Mouse (Mus musculus): Measurements from ENCODE around the gene Zfp839.

The Zfp839 gene

GRCm38 (mm10) chr12:110850010-110850928 is at the start of gene Zfp839:
TSS of gene Zfp839 (plus strand) at chr12:110850253.
- peak; percentile 86 for DNase-seq (ENCODE audit: low spot score)

- no peak for DNase-seq (ENCODE audit: low spot score)
Measured at GRCm38 (mm10) chr12:110801876-110802464, 48.1 kb upstream of the Zfp839 start.

GRCm38 (mm10) chr12:110802674-110803297 is 47.3 kb upstream of the Zfp839 start:
- no peak for DNase-seq (ENCODE audit: low spot score)

GRCm38 (mm10) chr12:110804261-110804660 is 45.8 kb upstream of the Zfp839 start:
- no peak for DNase-seq (ENCODE audit: low spot score)

GRCm38 (mm10) chr12:110806301-110806970 is 43.6 kb upstream of the Zfp839 start:
- DNase-seq (ENCODE audit: low spot score) = no peak

- no peak for DNase-seq (ENCODE audit: low spot score)
Measured at GRCm38 (mm10) chr12:110808430-110808829, 41.6 kb upstream of the Zfp839 start.

- DNase-seq (ENCODE audit: low spot score) = no peak
Measured at GRCm38 (mm10) chr12:110808848-110809247, 41.2 kb upstream of the Zfp839 start.

GRCm38 (mm10) chr12:110813132-110813531 is 36.9 kb upstream of the Zfp839 start:
- DNase-seq (ENCODE audit: low spot score) = no peak

- DNase-seq (ENCODE audit: low spot score) = no peak
Measured at GRCm38 (mm10) chr12:110813624-110814023, 36.4 kb upstream of the Zfp839 start.

GRCm38 (mm10) chr12:110814924-110815323 is 35.1 kb upstream of the Zfp839 start:
- no peak for DNase-seq (ENCODE audit: low spot score)

GRCm38 (mm10) chr12:110816833-110817232 is 33.2 kb upstream of the Zfp839 start:
- no peak for DNase-seq (ENCODE audit: low spot score)

GRCm38 (mm10) chr12:110819367-110819766 is 30.7 kb upstream of the Zfp839 start:
- DNase-seq (ENCODE audit: low spot score) = no peak

GRCm38 (mm10) chr12:110821787-110822186 is 28.3 kb upstream of the Zfp839 start:
- no peak for DNase-seq (ENCODE audit: low spot score)

GRCm38 (mm10) chr12:110822366-110822765 is 27.7 kb upstream of the Zfp839 start:
- no peak for DNase-seq (ENCODE audit: low spot score)

- DNase-seq (ENCODE audit: low spot score) = no peak
Measured at GRCm38 (mm10) chr12:110828908-110829307, 21.1 kb upstream of the Zfp839 start.

GRCm38 (mm10) chr12:110830293-110831024 is 19.6 kb upstream of the Zfp839 start:
- no peak for DNase-seq (ENCODE audit: low spot score)

GRCm38 (mm10) chr12:110835182-110835581 is 14.9 kb upstream of the Zfp839 start:
- no peak for DNase-seq (ENCODE audit: low spot score)

GRCm38 (mm10) chr12:110836729-110837128 is 13.3 kb upstream of the Zfp839 start:
- no peak for DNase-seq (ENCODE audit: low spot score)

GRCm38 (mm10) chr12:110837192-110837841 is 12.7 kb upstream of the Zfp839 start:
- no peak for DNase-seq (ENCODE audit: low spot score)

GRCm38 (mm10) chr12:110837850-110838249 is 12.2 kb upstream of the Zfp839 start:
- DNase-seq (ENCODE audit: low spot score) = no peak
